Mouse (Mus musculus) ES-E14 (cell line): ENCODE measurements around the gene Nfkb2.

ENCODE experiments used
- HCFC1 ChIP-seq: IDR thresholded peaks from 2 replicates; pipeline ENCODE4 v1.6.1; 2012; ENCODE audit warnings: low read length, inconsistent platforms, borderline replicate concordance; ENCODE audit not compliant: insufficient read depth
- MAFK ChIP-seq: IDR thresholded peaks from 2 replicates; pipeline ENCODE4 v1.6.1; 2014; ENCODE audit warnings: mild to moderate bottlenecking, low read depth, low read length, inconsistent platforms; ENCODE audit not compliant: insufficient read depth
- ZC3H11A ChIP-seq: IDR thresholded peaks from 2 replicates; pipeline ENCODE4 v1.6.1; 2012; ENCODE audit warnings: low read depth, mild to moderate bottlenecking, inconsistent platforms, low read length, borderline replicate concordance

DNA sequence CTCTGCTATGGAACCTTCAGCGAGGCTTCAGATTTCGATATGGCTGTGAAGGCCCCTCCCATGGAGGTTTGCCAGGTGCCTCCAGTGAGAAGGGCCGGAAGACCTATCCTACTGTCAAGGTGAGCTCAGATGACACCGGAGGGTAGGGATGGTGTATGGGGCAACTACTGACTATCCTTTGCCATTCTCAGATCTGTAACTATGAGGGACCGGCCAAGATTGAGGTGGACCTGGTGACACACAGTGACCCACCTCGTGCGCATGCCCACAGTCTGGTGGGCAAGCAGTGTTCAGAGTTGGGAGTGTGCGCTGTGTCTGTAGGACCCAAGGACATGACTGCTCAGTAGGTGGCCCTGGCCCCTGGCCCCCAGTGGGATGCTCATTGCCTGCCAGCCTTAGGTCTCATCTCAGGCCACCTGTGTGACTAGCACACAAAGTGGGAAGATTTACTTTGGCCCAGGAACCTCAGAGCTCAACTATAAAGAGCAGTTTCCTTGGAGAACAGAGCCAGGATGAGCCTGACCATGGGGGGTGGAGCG lies 2.7 kb downstream of the Nfkb2 start:
- TF ChIP-seq HCFC1 (no peak), MAFK (no peak), ZC3H11A (no peak)
